Mouse (Mus musculus): ENCODE measurements at regions not wholly inside any gene's neighbourhood (a gene's known extent, or its start where the extent isn't known, plus 50 kb on each side); places are given as distances from the start of the nearest gene placed in this dataset.
A peak's percentile ranks its signal among the peaks of the same experiment; 100 is the strongest.

GRCm38 (mm10) chr8:126669919-126670318, 76.1 kb upstream of the Irf2bp2 start:
- intact Hi-C loops (cut with DNase I) = loop anchor here (2.0 kb wide), 4 partner anchors 41 to 251 kb away; no protein-coding TSS in a partner anchor
- no peak for DNase-seq

GRCm38 (mm10) chr8:126669154-126669553, 75.4 kb upstream of the Irf2bp2 start:
- intact Hi-C loops (cut with DNase I) = loop anchor here (2.0 kb wide), 3 partner anchors 164 to 252 kb away; no protein-coding TSS in a partner anchor
- DNase-seq = no peak

- DNase-seq = peak in 1 of 2 experiments; percentile 56
- intact Hi-C loops (cut with DNase I) = loop anchor here (2.0 kb wide), 3 partner anchors 164 to 252 kb away; no protein-coding TSS in a partner anchor
These were observed 74.9 kb upstream of the Irf2bp2 start for GRCm38 (mm10) chr8:126668657-126669025.

- DNase-seq = peak; percentile 85 to 90
- intact Hi-C loops (cut with DNase I) = loop anchor here (2.0 kb wide), 7 partner anchors 139 to 253 kb away; no protein-coding TSS in a partner anchor
These were observed 74.2 kb upstream of the Irf2bp2 start for GRCm38 (mm10) chr8:126667721-126668656.

DNA sequence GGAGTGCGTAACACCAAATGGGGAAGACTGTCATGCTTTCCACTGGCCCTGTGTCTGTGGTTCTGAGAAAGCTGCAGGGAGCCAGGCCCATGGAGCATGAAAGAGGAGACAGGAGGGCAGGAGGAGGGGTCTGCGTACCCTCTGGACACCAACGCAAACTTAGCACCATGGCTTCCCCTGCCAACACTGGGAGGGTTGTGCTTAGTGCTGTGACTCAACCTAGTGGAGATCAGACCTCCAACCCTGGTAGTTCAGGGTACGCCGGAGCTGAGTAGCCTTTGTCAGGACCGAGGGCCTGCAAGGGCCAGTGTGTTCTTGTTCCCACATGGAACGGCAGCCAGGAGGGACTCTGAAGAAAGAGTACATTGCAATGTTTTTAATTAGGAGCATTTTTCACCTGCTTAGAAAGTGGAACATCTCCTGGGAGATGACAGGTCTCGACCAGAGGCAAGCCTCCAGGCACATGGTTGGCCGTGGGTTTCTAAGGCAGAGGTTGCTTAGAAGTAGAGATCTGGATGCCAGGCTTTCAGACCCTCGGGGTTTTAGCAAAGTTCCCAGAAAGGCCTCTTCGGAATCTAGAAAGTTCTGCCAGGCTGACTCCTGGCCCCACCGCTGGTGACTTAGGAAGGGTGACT, 73.4 kb upstream of the Irf2bp2 start:
- intact Hi-C loops (cut with DNase I) = loop anchor here (2.0 kb wide), 4 partner anchors 140 to 218 kb away; no protein-coding TSS in a partner anchor
- no peak for DNase-seq

- peak; percentile 100 for DNase-seq
- intact Hi-C loops (cut with DNase I) = loop anchor here (1.0 to 2.0 kb wide), 6 partner anchors 70 to 218 kb away; no protein-coding TSS in a partner anchor
These were observed 72.7 kb upstream of the Irf2bp2 start for GRCm38 (mm10) chr8:126666327-126667085.

DNA sequence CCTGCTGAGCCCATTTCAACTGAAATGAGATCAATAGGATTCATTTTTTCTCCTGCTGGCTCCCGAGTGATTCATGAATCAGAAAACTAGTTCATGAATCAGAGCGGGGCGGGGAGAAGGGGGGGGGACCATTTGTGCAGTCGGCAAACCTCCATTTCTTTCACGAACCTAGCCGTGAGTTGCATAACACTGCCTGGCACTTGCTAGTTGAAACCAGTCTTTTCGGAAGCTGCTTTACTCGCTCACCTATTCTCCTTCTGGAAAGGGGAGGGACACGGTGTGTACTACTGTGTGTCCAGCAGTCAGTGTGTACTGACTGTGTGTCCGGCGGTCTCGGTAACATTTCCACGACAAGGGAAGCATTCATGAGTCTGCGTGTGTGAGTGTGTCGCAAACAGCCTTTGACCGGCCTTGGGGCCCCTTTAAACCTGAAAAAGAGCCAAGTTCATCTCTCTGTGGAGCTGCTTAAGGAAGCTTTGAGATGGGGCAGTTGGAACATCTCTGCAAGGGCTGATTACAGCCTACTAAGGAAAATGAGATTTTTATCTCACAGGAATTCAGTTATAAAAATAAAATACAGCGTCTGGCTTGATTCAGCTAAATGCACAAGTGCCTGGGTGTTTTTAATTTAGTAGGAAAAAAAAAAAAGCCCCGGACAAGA, 71.9 kb upstream of the Irf2bp2 start:
- DNase-seq = peak; percentile 65 to 81
- intact Hi-C loops (cut with DNase I) = loop anchor here (1.0 to 2.0 kb wide), 7 partner anchors 49 to 219 kb away; no protein-coding TSS in a partner anchor

GRCm38 (mm10) chr8:126664891-126665290, 71.1 kb upstream of the Irf2bp2 start:
- intact Hi-C loops (cut with DNase I) = loop anchor here (2.0 kb wide), 1 partner anchor 48 kb away; no protein-coding TSS in a partner anchor
- no peak for DNase-seq

GRCm38 (mm10) chr8:126662797-126663784, 69.3 kb upstream of the Irf2bp2 start:
- intact Hi-C loops (cut with DNase I) = no loop called here
- peak; percentile 42 to 53 for DNase-seq

DNA sequence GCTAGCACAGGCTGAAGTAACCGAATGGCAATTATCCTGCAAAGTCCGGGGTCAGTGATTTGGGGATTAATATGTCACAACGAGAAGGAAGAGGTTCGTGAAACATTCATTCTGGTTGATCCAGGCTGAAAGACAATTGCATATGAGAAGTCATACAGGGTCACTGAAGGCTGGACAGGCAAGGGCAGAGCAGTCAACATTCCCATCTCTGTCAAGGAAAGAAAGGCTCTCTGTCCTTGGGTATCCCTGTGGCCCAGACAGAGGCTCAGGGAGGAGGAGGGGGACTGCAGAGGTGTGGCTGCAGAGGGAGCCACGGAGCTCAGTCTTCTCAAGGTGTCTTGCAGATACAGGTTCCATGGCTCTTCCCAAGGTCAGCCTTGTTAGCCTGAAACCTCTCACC, 68.4 kb upstream of the Irf2bp2 start:
- intact Hi-C loops (cut with DNase I) = no loop called here
- DNase-seq = no peak

- peak in 1 of 2 experiments; percentile 36 for DNase-seq
- intact Hi-C loops (cut with DNase I) = no loop called here
These were observed 67.8 kb upstream of the Irf2bp2 start for GRCm38 (mm10) chr8:126661511-126662142.

DNA sequence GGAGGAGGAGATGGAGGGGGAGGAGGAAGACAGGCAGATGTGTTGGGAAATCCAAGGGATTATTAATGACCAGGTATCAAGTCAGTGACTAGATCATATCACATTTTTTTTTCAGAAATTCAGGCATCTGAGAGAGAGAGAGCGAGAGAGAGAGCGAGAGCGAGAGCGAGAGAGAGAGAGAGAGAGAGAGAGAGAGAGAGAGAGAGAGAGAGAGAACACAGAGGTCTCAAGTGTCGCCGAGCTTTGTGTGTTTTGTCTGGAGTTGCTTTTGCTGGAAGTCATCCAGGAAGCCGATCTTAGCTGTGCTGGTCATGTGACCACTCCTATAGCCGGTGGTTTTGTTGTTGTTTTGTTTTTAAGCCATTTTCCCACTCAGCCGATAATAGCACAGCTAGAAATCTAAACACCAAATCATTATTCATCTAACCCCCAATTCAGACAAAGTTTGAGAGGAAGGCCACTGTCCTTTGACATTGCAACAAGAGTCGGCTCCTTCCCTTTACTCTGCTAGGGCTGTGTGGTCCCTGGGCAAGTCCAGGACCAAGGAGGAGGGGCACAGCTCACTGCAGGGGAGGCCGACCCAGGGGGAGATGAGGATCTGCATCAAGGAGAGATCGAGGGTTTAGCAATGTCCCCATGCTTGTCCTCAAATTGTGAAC, 67.0 kb upstream of the Irf2bp2 start:
- intact Hi-C loops (cut with DNase I) = no loop called here

GRCm38 (mm10) chr8:126659691-126660657, 66.2 kb upstream of the Irf2bp2 start:
- peak; percentile 47 to 58 for DNase-seq
- intact Hi-C loops (cut with DNase I) = no loop called here

More for the DNA sequence above, 67.0 kb upstream of the Irf2bp2 start:
- no peak for DNase-seq

- DNase-seq = no peak
- intact Hi-C loops (cut with DNase I) = no loop called here
These were observed 63.8 kb upstream of the Irf2bp2 start for GRCm38 (mm10) chr8:126657546-126657945.

DNA sequence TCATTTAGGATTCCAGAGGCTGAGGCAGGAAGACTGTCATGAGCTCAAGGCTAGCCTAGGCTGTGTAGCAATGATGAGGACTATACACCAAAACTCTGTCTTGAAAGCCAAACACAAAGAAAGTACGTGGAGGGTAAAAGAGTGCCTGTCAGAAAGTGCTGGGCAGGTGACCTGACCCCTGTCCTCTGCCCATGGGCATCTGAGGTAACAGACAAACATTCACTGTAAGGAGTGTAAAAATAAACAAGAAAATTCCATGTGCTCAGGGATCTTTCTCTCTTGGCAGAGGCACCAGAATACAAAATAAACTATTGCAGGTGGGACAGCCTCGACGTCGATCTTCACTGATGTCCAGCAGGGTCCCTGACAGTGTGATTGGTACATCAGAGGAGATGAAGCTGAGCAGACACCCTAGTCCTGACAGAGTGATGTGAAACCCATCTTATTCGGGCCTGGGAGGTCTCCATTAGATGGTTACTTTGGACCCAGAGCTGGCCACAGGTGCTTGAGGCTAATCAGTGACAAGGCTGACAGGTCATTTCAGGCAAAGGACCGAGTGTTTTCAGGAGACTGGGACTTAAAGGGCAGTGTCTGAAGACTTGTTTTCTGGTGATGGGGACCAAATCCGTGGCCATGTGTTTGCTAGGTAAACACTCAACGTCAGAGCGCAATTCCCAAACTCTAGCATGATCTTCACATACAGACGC, 62.9 kb upstream of the Irf2bp2 start:
- intact Hi-C loops (cut with DNase I) = no loop called here

DNA sequence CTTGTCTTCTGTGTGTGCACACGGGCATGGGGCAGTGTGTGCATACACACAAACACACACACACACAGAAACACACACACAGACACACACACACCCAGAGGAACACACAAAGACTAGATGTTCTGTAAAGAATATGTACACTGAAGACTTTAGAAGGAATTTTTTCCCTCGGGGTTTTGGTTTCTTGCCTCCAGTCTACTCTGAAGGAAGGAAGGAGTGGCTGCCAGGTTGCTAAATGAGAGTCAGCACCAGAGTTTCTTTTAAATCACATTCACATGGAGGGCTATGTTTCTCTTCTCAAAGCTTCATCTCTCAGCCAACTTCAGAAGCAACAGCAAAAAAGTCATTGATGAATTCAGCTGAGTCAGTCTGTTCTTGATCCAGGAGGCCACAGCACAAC, 61.8 kb upstream of the Irf2bp2 start:
- DNase-seq = no peak
- intact Hi-C loops (cut with DNase I) = no loop called here

More for the DNA sequence above, 62.9 kb upstream of the Irf2bp2 start:
- no peak for DNase-seq
